Mouse (Mus musculus) spleen, adult 2 months (tissue): Measurements from ENCODE around the gene Pdlim3.

ENCODE experiments used
- CTCF ChIP-seq: fragments of 200-500 bp; IDR thresholded peaks from 2 replicates; pipeline ENCODE4 v1.5.1; 2011; ENCODE audit warnings: mild to moderate bottlenecking, inconsistent platforms; ENCODE audit not compliant: insufficient read depth, insufficient read length, insufficient replicate concordance; ENCODE audit errors: extremely low read depth
- POLR2A ChIP-seq: fragments of 200-500 bp; IDR thresholded peaks from 2 replicates; pipeline ENCODE4 v1.6.1; 2011; ENCODE audit warnings: low read depth, low read length, inconsistent platforms

DNA sequence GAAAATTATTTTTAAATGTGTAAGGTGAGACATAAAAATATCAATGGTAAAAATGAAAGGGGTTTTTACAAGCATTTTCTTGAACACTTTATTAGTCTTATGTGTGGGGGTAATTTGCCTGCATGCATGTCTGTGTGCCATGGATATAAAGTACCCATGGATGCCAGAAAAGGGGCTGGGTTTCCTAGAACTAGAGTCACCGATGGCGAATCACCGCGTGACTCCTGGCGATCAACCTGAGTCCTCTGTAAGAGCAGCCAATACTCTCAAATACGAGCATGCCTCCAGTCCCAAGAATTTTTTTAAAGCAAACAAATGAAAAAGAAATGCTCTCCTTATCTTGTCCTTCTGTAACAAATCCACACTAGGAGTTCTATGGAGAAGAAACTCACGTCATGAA is 36.9 kb downstream of the Pdlim3 start:
- TF ChIP-seq CTCF, result no peak
- TF ChIP-seq POLR2A, result no peak
